Mouse (Mus musculus) frontal cortex, adult 2 months (tissue): Measurements from ENCODE around the gene Prune2. TPM values are rescaled to one million over a fixed set of nuclear protein-coding genes. Genes with fewer than 3 reads are reported as not detected.
"Not testable (repeated sequence)": the region's sequence is repeated elsewhere in the genome, so short reads cannot be mapped to it uniquely, and the experiment has no call there.

Experiments
- DNase-seq, 2 experiments: peaks; one replicate each; pipeline ENCODE4 v3.0.0; 2022; ENCODE audit warnings: low spot score in 1 of 2; ENCODE audit errors: extremely low spot score in 1 of 2
- polyA plus RNA-seq: library from polyadenylated mRNA; depleted of rRNA; stranded (reverse); fragments of >200 nt; gene quantifications from 2 replicates; pipeline ENCODE4 v1.2.3, GENCODE M21; 2012

Prune2 gene
- polyA plus RNA-seq, 1 experiment: 72.7 TPM

DNA sequence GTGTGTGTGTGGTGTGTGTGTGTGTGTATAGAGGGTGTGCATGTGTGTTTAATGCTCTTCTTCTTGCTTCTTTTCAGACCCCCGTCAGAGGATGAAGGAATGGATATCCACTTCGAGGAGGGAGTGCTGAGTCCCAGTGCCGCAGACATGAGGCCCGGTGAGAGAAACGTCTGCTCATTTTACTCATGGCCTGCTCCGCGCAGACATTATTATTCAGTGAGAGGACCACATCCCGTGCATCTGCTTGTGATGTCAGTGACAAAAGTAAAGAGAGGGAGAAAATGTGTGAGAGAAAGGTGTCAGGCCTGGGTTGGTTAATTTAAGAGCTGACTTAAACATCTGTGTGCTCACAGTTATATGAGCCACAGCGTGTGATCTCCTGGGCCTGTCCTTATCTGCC is 212.3 kb downstream of the Prune2 start:
- no peak for DNase-seq

DNA sequence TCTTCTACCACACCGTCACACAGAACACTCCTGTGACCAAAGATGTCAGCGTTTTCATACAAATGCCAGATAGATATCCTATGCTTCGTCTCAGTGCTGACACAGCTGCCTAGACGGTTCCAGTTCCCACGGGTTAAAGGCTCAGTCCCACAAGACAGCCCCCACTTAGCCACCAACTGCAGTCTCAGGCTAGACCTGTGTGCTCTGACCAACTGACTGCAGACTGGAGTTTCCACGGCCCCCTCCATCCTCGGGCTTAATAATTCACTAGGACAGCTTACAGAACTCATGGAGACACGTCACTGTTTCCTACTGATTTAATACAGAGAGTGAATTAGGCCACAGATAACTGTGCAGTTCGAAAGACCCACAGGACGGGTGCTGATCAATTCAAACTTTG is 213.8 kb downstream of the Prune2 start:
- DNase-seq: no peak

DNA sequence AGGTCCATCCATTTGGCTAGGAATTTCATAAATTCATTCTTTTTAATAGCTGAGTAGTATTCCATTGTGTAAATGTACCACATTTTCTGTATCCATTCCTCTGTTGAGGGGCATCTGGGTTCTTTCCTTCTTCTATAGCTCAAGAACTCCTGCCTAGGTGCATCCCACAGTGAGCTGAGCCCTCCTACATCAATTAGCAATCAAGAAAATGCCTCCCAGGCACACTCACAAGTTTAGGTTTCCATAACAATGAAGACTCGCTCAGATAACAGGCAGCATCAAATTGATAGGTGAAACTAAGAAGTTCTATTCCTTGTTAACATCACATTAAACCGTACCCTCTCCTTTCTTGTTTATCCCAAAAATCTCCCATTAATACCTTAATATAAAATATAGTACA is 218.6 kb downstream of the Prune2 start:
- not testable (repeated sequence) for DNase-seq

DNA sequence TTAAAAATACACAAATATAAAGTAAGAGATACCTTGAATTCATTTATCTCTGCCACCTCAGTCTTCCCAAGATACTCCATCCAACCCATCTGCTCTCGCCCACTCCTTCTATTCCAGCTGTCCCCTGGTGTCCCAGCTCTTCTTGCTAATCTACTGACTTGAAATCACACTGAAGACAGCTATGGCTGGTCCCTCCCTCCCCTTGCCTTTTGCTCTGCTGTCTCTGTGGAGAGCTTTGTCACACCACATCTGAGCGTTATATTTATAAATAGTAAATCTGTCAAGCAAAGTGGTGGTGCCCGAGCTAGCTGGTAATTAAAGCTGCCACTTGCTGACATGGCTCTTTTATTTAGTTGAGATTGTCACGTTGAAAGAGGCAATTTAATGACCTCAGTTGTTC is 224.6 kb downstream of the Prune2 start:
- peak; percentile 58 to 59 for DNase-seq

DNA sequence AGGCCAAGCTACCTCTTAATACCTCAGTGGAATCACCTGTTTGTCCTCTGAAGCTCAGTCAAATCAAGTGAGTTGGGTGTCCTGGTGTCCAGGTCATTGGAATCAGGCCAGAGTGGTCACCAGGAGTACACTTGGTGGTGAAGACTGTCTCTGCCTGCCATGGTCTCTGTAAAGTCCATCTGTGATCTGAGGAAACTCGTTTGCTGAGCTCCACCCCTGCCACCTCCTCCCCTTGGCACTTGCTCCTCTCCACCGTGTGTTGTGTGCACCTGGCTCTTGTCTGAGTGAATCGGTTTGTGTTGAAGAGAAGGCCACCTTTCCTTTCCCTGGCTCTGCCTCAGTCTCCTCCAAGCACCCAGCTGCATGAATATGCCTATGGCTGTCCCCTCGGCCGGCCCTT is 238.8 kb downstream of the Prune2 start:
- no peak for DNase-seq

DNA sequence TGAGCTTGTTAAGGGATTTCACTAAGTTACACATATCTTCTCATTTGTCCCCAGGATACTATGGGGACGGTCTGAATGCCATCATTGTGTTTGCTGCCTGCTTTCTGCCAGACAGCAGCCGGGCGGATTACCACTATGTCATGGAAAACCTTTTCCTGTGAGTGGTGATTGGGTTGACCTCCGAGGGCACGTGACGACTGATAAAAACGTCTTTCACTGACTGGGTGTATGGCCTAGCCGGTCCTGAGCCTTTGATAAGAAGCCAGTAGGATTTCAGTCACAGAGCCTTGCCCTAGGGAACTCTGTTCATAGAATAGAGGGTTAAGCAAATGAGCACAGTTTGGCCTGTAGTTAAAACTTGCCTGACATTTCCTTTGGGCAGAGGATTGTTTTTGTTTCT is 243.1 kb downstream of the Prune2 start:
- no peak for DNase-seq

DNA sequence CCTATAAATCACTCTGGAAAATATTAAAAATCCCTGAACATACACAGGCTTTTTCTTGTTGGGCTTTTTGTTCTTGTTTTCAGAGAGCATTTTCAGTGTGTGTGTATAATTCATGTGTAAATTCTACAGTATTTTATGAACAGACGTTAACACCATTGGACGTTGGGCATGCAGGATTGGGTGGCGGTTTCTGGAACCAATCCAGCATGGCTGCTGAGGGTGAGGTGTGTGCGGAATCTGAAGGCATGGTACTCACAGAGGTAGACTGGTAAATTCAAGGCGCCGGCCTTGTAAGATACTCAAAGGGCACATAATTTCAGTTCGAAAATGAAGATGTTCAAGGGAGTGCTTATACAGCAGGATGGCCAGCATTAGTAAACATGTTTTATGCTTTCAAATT is 251.2 kb downstream of the Prune2 start:
- no peak for DNase-seq

DNA sequence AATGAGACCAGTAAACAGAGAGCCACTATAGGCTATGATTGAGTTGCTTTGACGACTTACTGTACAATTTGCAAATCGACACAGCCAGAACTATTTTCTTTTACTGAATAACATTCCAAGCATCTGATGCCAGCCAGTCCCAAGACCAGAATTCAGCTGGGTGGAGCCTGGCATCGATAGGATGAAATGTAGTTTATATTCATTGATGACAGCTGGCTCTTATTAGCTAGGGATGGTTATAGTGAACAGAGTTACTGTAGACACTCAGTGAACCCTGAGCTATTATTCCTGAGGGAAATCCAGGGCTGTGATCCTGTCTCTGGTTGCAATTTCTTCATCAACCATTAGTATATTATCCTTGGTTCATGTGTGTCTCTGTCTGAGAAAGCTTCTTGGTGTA is 254.6 kb downstream of the Prune2 start:
- no peak for DNase-seq

DNA sequence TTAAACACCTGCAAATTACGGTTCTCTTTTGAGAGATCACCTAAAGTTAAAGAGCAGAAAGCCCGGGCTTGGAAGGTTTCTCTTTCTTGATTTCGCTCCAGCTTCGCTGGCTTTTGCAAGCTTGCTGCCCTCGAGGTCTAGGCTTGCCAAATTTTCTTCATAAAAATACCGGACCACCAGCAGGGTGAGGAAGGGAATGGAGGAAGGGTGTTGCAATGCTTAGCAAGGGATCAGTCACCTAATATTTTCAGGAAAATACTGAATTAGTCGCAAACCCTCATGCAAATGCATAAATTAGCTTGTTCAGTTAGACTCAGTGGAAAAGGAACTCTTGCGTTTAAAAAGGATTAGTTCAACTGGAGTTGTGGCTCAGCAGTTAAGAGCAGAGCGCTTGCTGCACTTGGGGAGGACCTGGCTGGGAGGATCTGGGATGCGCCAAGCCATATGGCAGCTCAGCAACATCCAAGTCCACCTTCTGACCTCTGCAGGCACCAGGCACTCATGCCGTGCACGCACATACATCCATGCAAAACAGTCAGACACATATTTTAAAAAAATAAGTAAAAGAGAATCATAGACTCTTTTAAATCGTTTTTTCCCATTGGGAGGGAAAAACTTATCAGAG is 259.1 kb downstream of the Prune2 start:
- DNase-seq: no peak

DNA sequence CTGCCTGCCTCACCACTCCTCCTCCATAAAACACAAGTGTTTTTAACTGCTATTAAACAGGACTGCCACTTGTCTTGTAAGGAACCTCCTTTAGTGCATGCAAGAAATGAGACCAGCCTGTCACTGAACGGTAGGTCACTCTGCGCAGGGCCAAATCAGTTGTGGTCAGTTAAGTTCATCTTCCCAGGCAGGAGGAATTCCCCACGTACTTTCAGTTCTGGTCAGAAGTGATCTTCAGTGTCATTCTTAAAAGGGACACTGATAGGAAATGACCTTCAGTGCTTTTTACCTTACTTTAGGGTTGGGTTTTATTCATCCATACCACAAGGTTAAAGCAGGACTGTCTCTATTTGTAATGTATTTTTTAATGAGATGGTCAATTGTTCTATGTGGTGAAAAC is 262.3 kb downstream of the Prune2 start:
- DNase-seq: no peak

DNA sequence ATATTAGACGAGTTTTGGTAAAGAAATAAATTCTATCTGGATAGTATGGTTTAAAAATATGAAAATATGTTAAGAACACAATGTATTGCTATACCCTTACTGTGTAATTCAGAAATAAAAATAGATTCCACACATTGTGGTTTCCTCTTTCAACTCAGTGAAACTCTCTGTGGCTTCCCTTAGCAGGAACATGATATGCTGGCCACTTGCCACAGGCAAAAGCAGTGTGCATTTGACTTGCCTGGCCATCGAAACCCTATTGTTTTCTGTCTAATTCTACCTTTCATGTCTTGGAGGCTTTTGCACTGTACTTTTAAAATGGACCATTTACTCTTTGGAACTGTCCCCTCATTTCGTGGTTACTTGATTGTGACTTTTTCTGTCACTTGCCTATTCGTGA is 267.9 kb downstream of the Prune2 start:
- DNase-seq: no peak

DNA sequence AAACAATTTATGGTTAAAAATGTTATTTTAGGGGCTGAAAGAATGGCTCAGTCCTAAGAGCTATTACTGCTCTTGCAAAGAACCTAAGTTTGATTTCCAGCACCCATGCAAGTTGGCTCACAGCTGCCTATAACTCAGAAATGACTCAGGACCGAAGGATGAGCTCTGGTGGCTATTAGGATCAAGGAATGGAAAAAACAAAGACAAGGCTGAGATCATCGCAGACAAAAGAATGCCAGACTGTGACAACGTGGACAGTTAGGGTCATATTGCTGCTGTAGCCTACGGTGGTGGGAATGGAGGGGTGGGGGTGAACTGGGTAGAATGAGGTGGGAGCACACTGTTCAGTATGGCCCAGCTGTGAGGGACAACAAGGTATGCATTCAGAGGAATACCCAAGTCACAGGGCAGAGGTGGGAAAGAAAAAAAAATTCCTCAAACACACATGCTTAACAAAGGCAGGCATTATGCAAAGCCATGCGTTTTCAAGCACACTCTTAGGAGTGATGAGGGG is 269.7 kb downstream of the Prune2 start:
- DNase-seq: no peak

DNA sequence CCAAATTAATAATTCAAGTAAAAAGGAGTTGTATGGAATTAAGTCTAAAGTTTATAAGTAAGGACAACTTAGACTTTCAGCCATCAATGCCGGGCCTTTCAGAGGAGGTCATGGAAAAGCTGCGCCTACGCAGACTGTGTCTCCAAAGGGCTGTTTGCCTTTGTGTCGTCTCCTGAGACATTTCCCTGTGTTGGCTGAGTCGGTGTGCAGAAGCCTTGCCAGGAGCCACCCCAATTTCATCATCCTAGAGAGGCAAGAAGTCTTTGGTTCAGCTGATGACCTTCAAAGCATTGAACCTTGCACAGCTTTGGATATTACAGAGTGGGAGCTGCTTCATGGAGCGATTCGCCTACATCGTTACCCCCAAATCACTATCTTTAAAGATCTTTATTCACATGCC is 270.2 kb downstream of the Prune2 start:
- DNase-seq: no peak

DNA sequence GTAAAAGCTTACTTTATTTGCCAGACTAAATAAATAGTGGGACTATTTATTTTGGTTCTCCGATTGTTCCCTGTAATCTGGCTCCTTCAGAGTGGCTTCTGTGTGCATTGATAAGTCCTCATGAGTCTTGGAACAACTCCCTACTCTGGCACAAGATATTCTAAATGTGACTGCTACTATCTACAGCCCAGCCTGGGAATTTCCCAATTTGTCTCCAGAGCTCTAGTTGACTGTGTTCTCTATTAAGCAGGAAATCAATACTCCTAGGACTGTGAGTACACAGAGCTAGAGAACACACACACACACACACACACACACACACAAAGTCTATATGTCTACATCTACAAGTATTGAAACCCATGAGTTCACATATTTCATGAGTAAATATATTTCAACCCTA is 274.1 kb downstream of the Prune2 start:
- DNase-seq: no peak

DNA sequence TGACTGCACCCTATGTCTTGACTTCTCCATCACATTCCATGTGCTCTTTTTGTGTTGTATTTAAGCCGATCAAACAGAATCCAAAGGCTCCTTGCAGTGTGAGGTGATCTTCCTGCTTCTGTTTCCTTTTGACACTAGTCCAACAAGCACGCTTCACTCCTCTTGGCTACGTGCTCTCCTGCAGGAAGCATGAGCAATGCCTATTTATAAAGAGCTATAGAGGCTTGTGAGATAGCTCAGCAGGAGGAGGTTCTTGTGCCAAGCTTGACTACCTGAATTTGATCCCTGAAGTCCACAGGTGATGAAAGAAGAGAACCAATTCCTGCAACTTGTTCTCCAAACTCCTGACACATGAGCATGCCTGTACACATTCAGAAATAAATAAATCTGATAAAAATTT is 282.6 kb downstream of the Prune2 start:
- no peak for DNase-seq

DNA sequence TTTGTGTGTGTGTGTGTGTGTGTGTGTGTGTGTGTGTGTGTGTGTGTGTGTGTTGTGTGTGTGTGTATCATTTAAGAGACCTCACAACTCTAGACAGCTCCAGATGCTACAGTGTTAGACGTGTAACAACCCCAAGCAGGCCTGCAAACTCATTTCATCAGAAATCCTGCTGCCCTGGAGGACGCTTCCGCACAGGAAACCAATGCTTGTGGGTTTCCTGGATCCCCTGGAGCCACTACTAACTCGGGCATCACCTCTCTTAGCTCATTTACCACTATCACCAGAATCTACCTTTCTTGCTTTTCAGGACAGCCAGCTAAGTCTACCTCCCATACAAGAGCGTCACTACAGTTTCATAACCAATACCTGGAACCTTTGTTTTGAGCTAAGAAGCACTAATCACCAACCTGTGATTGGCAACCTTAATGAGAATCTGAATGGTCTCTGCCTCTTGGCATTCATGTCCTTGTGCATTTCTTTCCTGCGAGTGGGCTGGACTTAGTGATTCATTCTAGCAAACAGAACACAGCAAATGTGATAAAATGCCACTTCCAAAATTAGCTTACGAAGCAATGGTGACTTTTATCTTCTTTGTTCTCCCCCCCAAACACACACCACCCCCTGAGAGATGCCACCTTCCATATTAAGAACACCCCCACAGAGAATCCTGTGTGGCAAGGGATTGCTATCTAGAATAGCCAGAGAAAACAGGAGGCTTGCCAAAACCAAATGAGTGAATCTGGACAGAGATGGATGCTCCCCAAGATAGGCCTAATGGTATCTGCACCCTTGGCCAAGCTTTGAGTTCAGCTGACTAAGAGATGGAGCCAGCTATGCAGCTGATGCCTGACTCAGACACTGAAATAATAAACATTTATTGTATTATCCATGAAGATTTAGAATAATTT is 284.5 kb downstream of the Prune2 start:
- peak in 1 of 2 experiments; percentile 44 for DNase-seq

DNA sequence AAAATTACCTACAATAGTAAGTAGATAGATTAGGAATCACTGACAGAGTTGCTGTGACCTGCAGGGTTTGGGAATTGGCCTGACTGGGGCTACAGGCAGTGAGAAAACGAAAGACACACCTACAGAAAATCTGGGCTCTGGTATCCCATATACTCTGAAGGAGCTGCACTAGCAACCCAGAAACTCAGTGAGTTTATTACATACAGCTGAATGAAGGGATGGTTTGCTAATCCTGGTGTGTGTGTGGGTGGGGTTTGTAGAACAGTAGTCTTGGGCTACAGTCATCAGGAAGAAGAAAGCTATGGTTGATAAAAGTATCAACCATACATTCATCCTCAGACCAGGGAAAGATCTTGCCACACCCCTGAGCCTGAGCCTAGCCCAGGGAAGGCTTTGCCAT is 285.3 kb downstream of the Prune2 start:
- DNase-seq: peak in 1 of 2 experiments; percentile 46

DNA sequence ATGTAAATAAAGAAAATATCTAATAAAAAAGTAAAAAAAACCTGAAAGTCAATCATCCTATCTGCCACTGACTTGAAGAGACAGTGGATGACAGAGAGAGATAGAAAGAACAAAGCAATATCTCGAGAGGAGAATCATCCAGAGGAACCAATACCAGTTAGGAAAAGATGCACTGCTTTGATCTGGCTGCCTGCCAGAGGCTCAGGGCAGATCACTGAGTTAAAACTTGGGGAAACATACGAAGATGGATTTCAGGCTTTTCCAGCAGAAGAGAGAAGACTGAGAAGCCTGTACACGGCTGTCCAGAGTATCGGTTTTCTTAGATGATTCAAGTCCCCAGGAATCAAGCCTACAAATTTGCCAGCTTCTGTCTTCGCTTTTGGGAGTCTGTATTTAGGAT is 287.0 kb downstream of the Prune2 start:
- DNase-seq: no peak

DNA sequence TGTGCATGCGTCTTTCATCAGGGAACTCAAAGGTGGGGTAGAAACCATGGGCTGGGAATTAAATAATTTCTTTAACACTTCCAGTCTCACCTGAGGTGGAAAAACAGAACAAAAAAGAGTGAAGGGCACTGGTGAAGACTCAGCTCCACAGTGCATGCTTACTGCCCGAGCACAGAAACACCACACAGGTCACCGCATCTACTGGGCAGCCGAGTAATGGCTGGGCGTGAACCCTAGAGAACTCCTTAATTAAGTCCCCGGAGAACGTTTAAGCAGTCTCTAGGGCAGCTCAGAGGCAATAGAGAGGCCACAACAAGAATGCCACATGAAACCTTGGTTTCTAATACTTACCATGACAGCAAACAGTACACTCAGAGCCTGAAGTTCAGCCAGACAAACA is 288.6 kb downstream of the Prune2 start:
- no peak for DNase-seq

DNA sequence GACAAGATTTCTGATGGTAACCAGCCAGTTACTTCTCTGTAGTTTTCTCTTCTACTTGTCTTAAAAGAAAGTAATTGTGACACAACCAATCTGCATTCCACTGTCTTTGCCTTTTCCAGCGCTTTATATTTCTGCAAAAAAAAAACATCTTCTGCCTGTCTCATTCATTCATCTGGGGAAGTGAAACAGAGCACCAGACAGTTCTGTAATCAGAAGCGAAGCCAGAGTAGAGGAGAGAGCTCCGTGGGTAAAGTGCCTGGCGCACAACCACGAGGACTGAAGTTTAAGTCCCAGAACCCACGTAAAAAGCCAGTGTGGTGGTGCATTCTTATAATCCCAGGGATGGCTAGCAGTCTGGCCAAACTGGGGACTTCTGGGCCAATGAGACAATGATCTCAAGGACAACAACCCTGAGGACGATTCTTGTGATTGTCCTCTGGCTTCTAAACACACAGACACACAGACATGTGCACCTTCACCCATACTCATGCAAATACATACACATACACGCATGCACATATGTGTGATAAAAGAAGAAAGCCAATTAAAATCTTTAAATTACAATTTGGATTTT is 291.5 kb downstream of the Prune2 start:
- no peak for DNase-seq

DNA sequence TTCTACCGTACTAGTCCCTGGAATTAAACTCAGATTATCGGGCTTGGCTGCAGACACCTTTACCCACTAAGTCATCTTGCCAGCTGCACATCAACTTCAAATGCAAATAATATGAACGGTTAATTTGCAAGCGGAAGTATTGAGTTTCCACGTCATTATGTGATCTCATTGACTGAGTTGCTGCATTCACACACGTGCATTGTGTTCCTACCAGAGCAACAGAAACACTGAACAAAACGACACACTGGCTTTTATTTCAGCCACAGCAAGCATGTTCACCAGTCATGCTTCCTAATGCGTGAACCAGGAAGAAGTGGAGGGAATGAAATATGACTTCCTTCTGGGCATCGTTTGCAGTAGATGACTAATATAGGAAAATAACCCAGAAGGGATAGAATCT is 293.8 kb downstream of the Prune2 start:
- no peak for DNase-seq

DNA sequence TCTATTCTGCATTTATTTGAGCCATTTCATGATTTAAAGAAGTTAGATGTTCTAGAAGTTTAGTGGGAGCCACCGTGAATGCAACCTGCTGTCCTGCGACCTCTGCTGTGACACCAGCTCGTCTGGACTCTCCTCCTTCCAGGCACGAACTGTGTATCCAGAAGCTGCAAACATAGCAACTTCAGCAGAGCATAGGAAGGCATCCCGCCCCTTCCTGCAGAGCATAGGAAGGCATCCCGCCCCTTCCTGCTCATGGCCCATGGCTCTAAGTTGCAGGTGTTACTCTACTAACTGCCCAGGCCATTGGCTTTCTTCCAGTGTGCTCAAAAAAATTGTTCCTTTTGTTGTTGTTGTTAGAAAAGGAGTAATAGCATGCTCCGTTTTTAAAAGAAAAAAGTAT is 294.9 kb downstream of the Prune2 start:
- no peak for DNase-seq
